9 mouse cellular contexts compared by ENCODE assay signal in genomic region chr6:51471179-51471505, GRCm38 (mm10). TPM values are rescaled to one million over a fixed set of nuclear protein-coding genes. Genes with fewer than 3 reads are reported as not detected.
DNase-seq lines count a peak whose midpoint lies in the region; ATAC-seq and TF ChIP-seq lines count a peak whose summit lies in the region.
"Had no signal": no experiment of that assay in that cellular context is flagged by ENCODE, and none has a peak within 500 bp of the region (broad histone marks: within the 10 kb centered on the region; RNA-seq: fewer than 3 reads in every experiment).

No protein-coding gene starts in this region.

- ATAC-seq in heart, embryonic 13.5 days (ENCODE audit: extremely low read depth, insufficient number of reproducible peaks, low FRiP score, low TSS enrichment) = no peak

- peaks cover 54% of the 10 kb centered on the region for H3K36me3 ChIP-seq in heart, embryonic 13.5 days
- H3K36me3 ChIP-seq in ES-E14 (ENCODE audit: control insufficient read depth, insufficient read depth, low read length, poor library complexity, severe bottlenecking) = peaks cover 31% of the 10 kb centered on the region
- peaks cover 57% of the 10 kb centered on the region for H3K36me3 ChIP-seq in hindbrain, embryonic 10.5 days
- H3K36me3 ChIP-seq in midbrain, embryonic 10.5 days = peaks cover 64% of the 10 kb centered on the region

- H3K4me1 ChIP-seq in heart, embryonic 13.5 days = peaks cover 31% of the 10 kb centered on the region
- peaks cover 0 to 2% of the 10 kb centered on the region in 2 experiments; a peak in 1 of 4 replicates for H3K4me1 ChIP-seq in ES-E14 (ENCODE audit: control insufficient read depth in 2 of 2, insufficient read depth in 2 of 2, low read length in 2 of 2, poor library complexity in 1 of 2)
- peaks cover 36% of the 10 kb centered on the region for H3K4me1 ChIP-seq in hindbrain, embryonic 10.5 days (replicated peaks)
- peaks cover 32% of the 10 kb centered on the region for H3K4me1 ChIP-seq in midbrain, embryonic 10.5 days

- no peak for DNase-seq in heart, adult 18-20 months
- no peak for DNase-seq in ES-E14 (ENCODE audit: low read depth, low spot score)
- no peak for DNase-seq in hindbrain, embryonic 10.5 days (ENCODE audit: low spot score)
- no peak for DNase-seq in midbrain, embryonic 10.5 days (ENCODE audit: low spot score)
- no peak for DNase-seq in natural killer cell, adult 2 months (ENCODE audit: low spot score in 2 of 2)
- no peak for DNase-seq in cerebellum, adult 9-11 months
- no peak for DNase-seq in cerebellum, postnatal 4 days (ENCODE audit: low spot score in 2 of 2)

- H3K27me3 ChIP-seq in heart, embryonic 13.5 days (replicated peaks) = no peaks in the 10 kb centered on the region
- no peaks in the 10 kb centered on the region for H3K27me3 ChIP-seq in hindbrain, embryonic 10.5 days (ENCODE audit: insufficient read depth, poor library complexity, severe bottlenecking)
- no peaks in the 10 kb centered on the region for H3K27me3 ChIP-seq in midbrain, embryonic 10.5 days (ENCODE audit: low read depth, poor library complexity, severe bottlenecking)
- H3K27me3 ChIP-seq: Patski had no signal

- peak overlapping the region; percentile 99 for H3K9ac ChIP-seq in heart, embryonic 13.5 days
- peak overlapping the region; percentile 95 for H3K9ac ChIP-seq in ES-E14 (ENCODE audit: insufficient read depth, low read depth, low read length, poor library complexity, severe bottlenecking)

- H3K4me2 ChIP-seq in heart, embryonic 13.5 days = peak overlapping the region; percentile 77

- no peaks in the 10 kb centered on the region for H3K9me3 ChIP-seq in heart, embryonic 13.5 days
- H3K9me3 ChIP-seq in ES-E14 (ENCODE audit: control insufficient read depth, insufficient read depth, low read depth, low read length) = no peaks in the 10 kb centered on the region
- H3K9me3 ChIP-seq in hindbrain, embryonic 10.5 days = no peaks in the 10 kb centered on the region
- no peaks in the 10 kb centered on the region for H3K9me3 ChIP-seq in midbrain, embryonic 10.5 days (replicated peaks)

- peak overlapping the region; percentile 100 for H3K27ac ChIP-seq in heart, embryonic 13.5 days (replicated peaks)
- peak overlapping the region; percentile 97 for H3K27ac ChIP-seq in ES-E14 (ENCODE audit: insufficient read depth, low read depth, low read length, poor library complexity, severe bottlenecking)
- peak overlapping the region; percentile 100 for H3K27ac ChIP-seq in hindbrain, embryonic 10.5 days
- peak overlapping the region; percentile 100 for H3K27ac ChIP-seq in midbrain, embryonic 10.5 days (replicated peaks)

- under 1% methylated on average over 10 of the region's 10 CpGs for WGBS in heart, embryonic 13.5 days
- under 1% methylated on average over 10 of the region's 10 CpGs for WGBS in hindbrain, embryonic 10.5 days
- WGBS in midbrain, embryonic 10.5 days = 0% methylated on average over 10 of the region's 10 CpGs

- in situ Hi-C loops in ES-E14 (cut with MboI; ENCODE audit: low sequenced_read_pairs in 2 of 2, unreplicated experiment in 2 of 2) = no loop called here

- H3K4me3 ChIP-seq in heart, embryonic 13.5 days = peak overlapping the region; percentile 94
- peak overlapping the region; percentile 73 to 99 for H3K4me3 ChIP-seq in ES-E14 (ENCODE audit: insufficient read depth in 1 of 2, low read depth in 1 of 2, low read length in 2 of 2, poor library complexity in 1 of 2, severe bottlenecking in 1 of 2)
- peak overlapping the region; percentile 95 for H3K4me3 ChIP-seq in hindbrain, embryonic 10.5 days
- H3K4me3 ChIP-seq in midbrain, embryonic 10.5 days = peak overlapping the region; percentile 97

TF ChIP-seq in ES-E14, 5 proteins besides CTCF, POLR2A, EP300 and RAD21:
- TF ChIP-seq CHD2 (IDR thresholded peaks at IDR 0.05; ENCODE audit: low read depth, low read length) (no peak), HCFC1 (IDR thresholded peaks at IDR 0.05; ENCODE audit: borderline replicate concordance, insufficient read depth, low read length) (no peak), ZNF384 (IDR thresholded peaks at IDR 0.05; ENCODE audit: low read depth, low read length) (no peak), MAFK (IDR thresholded peaks at IDR 0.05; ENCODE audit: insufficient read depth, low read depth, low read length) (no peak), ZC3H11A (IDR thresholded peaks at IDR 0.05; ENCODE audit: borderline replicate concordance, low read depth, low read length) (no peak)

RNA-seq across cellular contexts. Expression of gene Cbx3, which starts 1.0 kb away (rescaled TPM):
- 320 and 353 TPM in 2 replicates for polyA plus RNA-seq in heart, embryonic 13.5 days (2015; fragmentation: Nextera tagmentation; extraction: Ambion mirVana)
- 10 to 100 TPM; 61.9 to 63.4 TPM for total RNA-seq in heart, adult 18-20 months (2021)
- total RNA-seq in ES-E14 (2012; rRNA removed) = 104 and 177 TPM in 2 replicates
- polyA plus RNA-seq in hindbrain, embryonic 10.5 days (2016; fragmentation: Nextera tagmentation; extraction: Ambion mirVana) = 534 and 612 TPM in 2 replicates
- 692 and 722 TPM in 2 replicates for polyA plus RNA-seq in midbrain, embryonic 10.5 days (2016; fragmentation: Nextera tagmentation; extraction: Ambion mirVana)

RNA-seq across cellular contexts. Expression of gene Hnrnpa2b1, which starts 1.4 kb away (rescaled TPM):
- polyA plus RNA-seq in heart, embryonic 13.5 days (2015; fragmentation: Nextera tagmentation; extraction: Ambion mirVana) = 1,097 and 1,199 TPM in 2 replicates
- total RNA-seq in heart, adult 18-20 months (2021) = 100 to 1,000 TPM; 437 to 447 TPM
- total RNA-seq in ES-E14 (2012; rRNA removed) = 435 and 609 TPM in 2 replicates
- 1,586 and 2,252 TPM in 2 replicates for polyA plus RNA-seq in hindbrain, embryonic 10.5 days (2016; fragmentation: Nextera tagmentation; extraction: Ambion mirVana)
- polyA plus RNA-seq in midbrain, embryonic 10.5 days (2016; fragmentation: Nextera tagmentation; extraction: Ambion mirVana) = 2,311 and 2,476 TPM in 2 replicates

RNA-seq across cellular contexts. Expression of gene Nfe2l3, which starts 38.7 kb away (rescaled TPM):
- polyA plus RNA-seq in heart, embryonic 13.5 days (2015; fragmentation: Nextera tagmentation; extraction: Ambion mirVana) = 3.0 and 3.1 TPM in 2 replicates
- under 1 TPM in 1 of 2 experiments, not detected in 1; 0.18 TPM for total RNA-seq in heart, adult 18-20 months (2021)
- total RNA-seq in ES-E14 (2012; rRNA removed) = 1.4 and 3.6 TPM in 2 replicates
- polyA plus RNA-seq in hindbrain, embryonic 10.5 days (2016; fragmentation: Nextera tagmentation; extraction: Ambion mirVana) = 1.6 and 2.1 TPM in 2 replicates
- polyA plus RNA-seq in midbrain, embryonic 10.5 days (2016; fragmentation: Nextera tagmentation; extraction: Ambion mirVana) = 1.3 and 3.3 TPM in 2 replicates

RNA-seq across cellular contexts. Expression of gene Snx10, which starts 52.6 kb away (rescaled TPM):
- 16.5 and 16.6 TPM in 2 replicates for polyA plus RNA-seq in heart, embryonic 13.5 days (2015; fragmentation: Nextera tagmentation; extraction: Ambion mirVana)
- 10 to 100 TPM; 13.9 to 15.9 TPM for total RNA-seq in heart, adult 18-20 months (2021)
- total RNA-seq in ES-E14 (2012; rRNA removed) = 20.9 and 21.2 TPM in 2 replicates
- 35.8 and 41.9 TPM in 2 replicates for polyA plus RNA-seq in hindbrain, embryonic 10.5 days (2016; fragmentation: Nextera tagmentation; extraction: Ambion mirVana)
- polyA plus RNA-seq in midbrain, embryonic 10.5 days (2016; fragmentation: Nextera tagmentation; extraction: Ambion mirVana) = 37.0 and 40.9 TPM in 2 replicates
